Mouse (Mus musculus) stomach, embryonic 14.5 days (tissue): ENCODE results near the gene Pigt. TPM values are rescaled to one million over a fixed set of nuclear protein-coding genes. Genes with fewer than 3 reads are reported as not detected.

Source experiments
- ATAC-seq: fragments of 200-750 bp; cut with Nextera tagmentation; 2 replicates; pipeline ENCODE4 v1.8.0; 2017; ENCODE audit warnings: low read depth, moderate TSS enrichment; ENCODE audit not compliant: insufficient number of reproducible peaks, insufficient read depth, low FRiP score
- H3K27ac ChIP-seq: fragments of 300-500 bp; sonication (generic); 2 replicates; pipeline ENCODE4 v1.5.1; 2014; ENCODE audit warnings: mild to moderate bottlenecking, low read length, moderate library complexity, mixed read lengths
- H3K27me3 ChIP-seq: fragments of 300-500 bp; sonication (generic); 2 replicates; pipeline ENCODE4 v1.6.1; 2014; ENCODE audit warnings: low read length, control low read depth, mixed read lengths; ENCODE audit not compliant: control insufficient read depth, insufficient read depth
- H3K36me3 ChIP-seq: fragments of 300-500 bp; sonication (generic); 2 replicates; pipeline ENCODE4 v1.6.1; 2014; ENCODE audit warnings: mild to moderate bottlenecking, control low read depth, low read length, moderate library complexity, mixed read lengths; ENCODE audit not compliant: control insufficient read depth, insufficient read depth
- H3K4me1 ChIP-seq: fragments of 300-500 bp; sonication (generic); 2 replicates; pipeline ENCODE4 v1.6.1; 2014; ENCODE audit warnings: low read length, control low read depth, mixed read lengths; ENCODE audit not compliant: control insufficient read depth, insufficient read depth
- H3K4me2 ChIP-seq: fragments of 300-500 bp; sonication (generic); replicated peaks from 2 replicates; pipeline ENCODE4 v1.6.1; 2014; ENCODE audit warnings: low read depth, low read length, control low read depth
- H3K4me3 ChIP-seq: fragments of 300-500 bp; sonication (generic); 2 replicates; pipeline ENCODE4 v1.5.1; 2014; ENCODE audit warnings: low read depth, low read length, control low read depth
- H3K9ac ChIP-seq: fragments of 300-500 bp; sonication (generic); replicated peaks from 2 replicates; pipeline ENCODE4 v1.6.1; 2014; ENCODE audit warnings: low read depth, mild to moderate bottlenecking, control low read depth, low read length, moderate library complexity, mixed read lengths
- H3K9me3 ChIP-seq: fragments of 300-500 bp; sonication (generic); 2 replicates; pipeline ENCODE4 v1.6.1; 2016; ENCODE audit warnings: low read depth, low read length, control low read depth; ENCODE audit not compliant: control insufficient read depth
- WGBS: fragments of 180-500 bp; shearing (Covaris S2); extraction: QIAGEN DNeasy Blood & Tissue Kit; methylation state at CpG from one replicate; pipeline ENCODE4 v1.1.7; 2014; 5-methylcytosine and 5-hydroxymethylcytosine counted together
- polyA plus RNA-seq: library from polyadenylated mRNA; unstranded; fragments of >200 nt; fragmentation: Nextera tagmentation; extraction: Ambion mirVana; gene quantifications from 2 replicates; pipeline ENCODE4 v1.2.1, GENCODE M21; 2014

Gene Pigt
- polyA plus RNA-seq, 1 experiment from 2014 or later = 86.0 TPM

DNA sequence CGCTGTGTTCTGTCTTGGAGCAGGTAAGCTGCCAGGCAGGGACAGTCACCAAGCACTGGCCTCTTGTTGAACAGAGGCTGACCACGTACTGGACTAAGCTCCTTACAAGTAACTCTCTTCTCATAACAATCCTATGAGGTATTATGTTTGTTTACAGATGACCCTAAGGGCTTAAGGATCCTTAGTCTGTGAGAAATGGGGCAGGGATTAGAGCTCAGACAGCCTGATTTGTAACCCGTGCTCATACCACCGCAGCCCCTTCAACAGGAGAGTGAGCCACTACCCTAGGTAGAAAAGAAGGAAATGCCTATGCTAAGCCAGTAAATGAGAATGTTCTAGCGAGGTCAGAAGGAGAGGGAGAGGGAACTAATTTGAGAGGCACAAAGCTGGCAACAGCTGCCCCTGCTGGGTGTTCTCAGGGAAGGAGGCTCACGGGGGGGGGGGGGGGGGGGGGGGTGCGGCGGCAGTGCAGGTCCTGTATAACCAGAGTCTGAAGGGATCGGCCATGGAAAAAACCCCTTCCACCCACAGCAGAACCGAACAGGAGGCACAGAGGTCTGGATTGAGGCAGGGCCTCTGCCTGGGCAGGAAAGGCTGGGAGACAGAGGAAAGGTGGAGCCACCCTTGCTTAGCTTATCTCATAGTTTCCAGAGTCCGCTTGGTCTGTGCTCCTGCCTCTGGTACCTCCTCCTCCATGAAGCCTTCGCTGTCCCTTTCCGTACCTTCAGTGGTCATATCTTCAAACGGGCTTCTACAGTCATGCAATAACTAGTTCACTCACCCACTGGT is 15.0 kb downstream of the Pigt start:
- H3K36me3 ChIP-seq = no peaks in the 10 kb centered on the region
- H3K27me3 ChIP-seq = no peaks in the 10 kb centered on the region
- H3K4me3 ChIP-seq = no peak overlapping the region
- ATAC-seq = no peak
- no peaks in the 10 kb centered on the region for H3K4me1 ChIP-seq
- no peak overlapping the region for H3K4me2 ChIP-seq
- WGBS = 51% methylated on average over 12 of the region's 14 CpGs
- H3K27ac ChIP-seq = no peak overlapping the region
- H3K9ac ChIP-seq = no peak overlapping the region
- H3K9me3 ChIP-seq = no peaks in the 10 kb centered on the region

- Histone ChIP-seq H3K4me2 (no peak overlapping the region), H3K4me3 (no peak overlapping the region), H3K27ac (no peak overlapping the region), H3K9me3 (no peaks in the 10 kb centered on the region), H3K9ac (no peak overlapping the region), H3K27me3 (no peaks in the 10 kb centered on the region), H3K4me1 (peaks cover 1% of the 10 kb centered on the region; the same call in 1 of the 2 replicates), H3K36me3 (no peaks in the 10 kb centered on the region)
- ATAC-seq = no peak
- WGBS = 71% methylated on average over 8 of the region's 8 CpGs
These were observed 16.1 kb downstream of the Pigt start for GRCm38 (mm10) chr2:164513389-164513788.

DNA sequence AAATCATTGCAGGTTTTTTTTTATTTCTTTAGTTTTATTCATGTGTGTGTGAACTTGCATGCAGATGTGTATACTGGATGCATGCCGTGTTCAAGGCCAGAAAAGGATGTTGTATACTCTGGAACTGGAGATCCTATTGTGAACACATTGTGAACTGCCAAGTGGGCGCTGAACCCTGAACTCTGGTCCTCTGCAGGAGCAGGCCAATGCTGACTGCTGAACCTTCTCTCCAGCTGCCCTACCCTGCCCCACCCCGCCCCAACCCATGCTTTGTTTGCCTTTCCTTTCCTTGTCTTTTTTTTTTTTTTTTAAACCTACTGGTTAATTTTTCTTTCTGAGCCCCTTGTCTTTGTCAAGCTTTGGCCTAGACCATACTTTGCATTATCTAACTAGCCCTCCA is 17.6 kb downstream of the Pigt start:
- Histone ChIP-seq H3K4me1 (peaks cover 8% of the 10 kb centered on the region), H3K27ac (no peak overlapping the region), H3K9me3 (no peaks in the 10 kb centered on the region), H3K36me3 (no peaks in the 10 kb centered on the region), H3K4me2 (no peak overlapping the region), H3K27me3 (no peaks in the 10 kb centered on the region), H3K9ac (no peak overlapping the region), H3K4me3 (no peak overlapping the region)
- 77% methylated on average over 3 of the region's 3 CpGs for WGBS
- ATAC-seq = no peak

GRCm38 (mm10) chr2:164515897-164516296 is 18.6 kb downstream of the Pigt start:
- Histone ChIP-seq H3K27me3 (no peaks in the 10 kb centered on the region), H3K9ac (no peak overlapping the region), H3K4me3 (no peak overlapping the region), H3K9me3 (no peaks in the 10 kb centered on the region), H3K27ac (no peak overlapping the region), H3K4me2 (no peak overlapping the region), H3K36me3 (no peaks in the 10 kb centered on the region), H3K4me1 (peaks cover 8% of the 10 kb centered on the region)
- WGBS = 78% methylated on average over 9 of the region's 9 CpGs
- no peak for ATAC-seq

- no peak overlapping the region for H3K4me2 ChIP-seq
- no peaks in the 10 kb centered on the region for H3K36me3 ChIP-seq
- WGBS = 81% methylated on average over 11 of the region's 11 CpGs
- H3K27me3 ChIP-seq = no peaks in the 10 kb centered on the region
- peaks cover 8% of the 10 kb centered on the region for H3K4me1 ChIP-seq
- H3K9me3 ChIP-seq = no peaks in the 10 kb centered on the region
- H3K27ac ChIP-seq = no peak overlapping the region
- H3K9ac ChIP-seq = no peak overlapping the region
- no peak overlapping the region for H3K4me3 ChIP-seq
- no peak for ATAC-seq
These were observed 19.3 kb downstream of the Pigt start for GRCm38 (mm10) chr2:164516592-164516991.

GRCm38 (mm10) chr2:164517485-164518221 is 20.3 kb downstream of the Pigt start:
- no peaks in the 10 kb centered on the region for H3K27me3 ChIP-seq
- H3K27ac ChIP-seq = peak overlapping the region; percentile 89; the same call in 1 of the 2 replicates
- H3K9ac ChIP-seq = no peak overlapping the region
- peaks cover 11% of the 10 kb centered on the region for H3K4me1 ChIP-seq
- no peak for ATAC-seq
- no peaks in the 10 kb centered on the region for H3K36me3 ChIP-seq
- no peak overlapping the region for H3K4me3 ChIP-seq
- 33% methylated on average over 10 of the region's 10 CpGs for WGBS
- H3K4me2 ChIP-seq = no peak overlapping the region
- H3K9me3 ChIP-seq = no peaks in the 10 kb centered on the region

GRCm38 (mm10) chr2:164518266-164519170 is 21.2 kb downstream of the Pigt start:
- Histone ChIP-seq H3K9ac (no peak overlapping the region), H3K27me3 (no peaks in the 10 kb centered on the region), H3K4me1 (peaks cover 11% of the 10 kb centered on the region), H3K36me3 (no peaks in the 10 kb centered on the region), H3K9me3 (no peaks in the 10 kb centered on the region), H3K4me3 (no peak overlapping the region), H3K4me2 (no peak overlapping the region), H3K27ac (peak overlapping the region; percentile 89; the same call in 1 of the 2 replicates)
- ATAC-seq = peak; percentile 14; the same call in 1 of the 2 replicates
- WGBS = 34% methylated on average over 11 of the region's 11 CpGs

GRCm38 (mm10) chr2:164519171-164519526 is 21.8 kb downstream of the Pigt start:
- WGBS = 52% methylated on average over 6 of the region's 6 CpGs
- ATAC-seq = no peak
- Histone ChIP-seq H3K4me3 (no peak overlapping the region), H3K4me1 (peaks cover 11% of the 10 kb centered on the region), H3K9ac (no peak overlapping the region), H3K36me3 (no peaks in the 10 kb centered on the region), H3K9me3 (no peaks in the 10 kb centered on the region), H3K27ac (peak overlapping the region; percentile 89; the same call in 1 of the 2 replicates), H3K27me3 (no peaks in the 10 kb centered on the region), H3K4me2 (no peak overlapping the region)
